Mouse (Mus musculus): ENCODE results near the gene Olfr1178. TPM values are rescaled to one million over a fixed set of nuclear protein-coding genes. Genes with fewer than 3 reads are reported as not detected.

Gene Olfr1178
- not detected in 2 replicates for polyA plus RNA-seq (2015; fragmentation: Nextera tagmentation; extraction: Ambion mirVana)

DNA sequence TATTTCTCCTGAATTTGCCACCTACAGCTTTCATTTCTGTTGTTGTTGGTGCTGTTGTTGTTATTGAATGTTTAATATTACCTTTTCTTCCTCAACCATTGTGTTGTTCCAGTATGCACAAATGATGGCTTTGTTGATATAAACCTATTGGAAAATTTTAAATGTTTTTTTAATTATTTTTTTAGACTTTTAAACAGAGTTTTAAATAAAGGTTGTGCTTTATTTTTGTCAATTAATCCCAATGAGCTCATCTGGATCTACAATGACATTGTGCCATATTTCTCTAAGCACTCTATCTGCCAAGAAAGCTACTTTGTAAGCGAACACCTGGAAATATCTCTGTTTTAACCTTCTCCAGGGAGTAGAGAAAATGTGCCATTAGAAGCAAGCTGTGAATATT, at the start of gene Olfr1178:
TSS of gene Olfr1178 (plus strand) at position 301 of the 400 bp plus-strand sequence.
- WGBS (ENCODE audit: insufficient replicate concordance): 47% methylated on average over 1 of the region's 1 CpGs

DNA sequence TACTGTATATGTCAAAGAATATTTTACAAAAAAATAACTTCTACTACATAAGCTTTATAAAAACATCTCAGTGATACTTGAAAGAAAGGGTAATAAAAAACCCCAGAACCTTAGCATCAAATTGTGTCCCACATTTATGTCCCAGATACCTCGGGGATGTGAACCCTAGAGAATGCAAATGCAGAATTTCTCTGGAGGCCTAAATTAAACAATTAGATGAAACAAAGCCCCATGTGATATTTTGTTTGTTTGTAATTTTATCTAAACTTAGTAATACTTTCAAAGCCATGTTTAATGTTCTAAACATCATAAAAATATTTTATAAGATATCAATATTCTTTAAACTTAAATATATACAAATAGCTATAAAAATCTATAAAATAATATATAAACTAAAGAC, 40.5 kb upstream of the Olfr1178 start, which contains the start of gene Olfr1177-ps:
TSS of gene Olfr1177-ps (minus strand) at position 101 of the 400 bp plus-strand sequence.
- Histone ChIP-seq H3K36me3 (replicated peaks) (no peaks in the 10 kb centered on the region), H3K9me3 (replicated peaks) (no peaks in the 10 kb centered on the region), H3K4me1 (replicated peaks) (no peaks in the 10 kb centered on the region), H3K27ac (replicated peaks) (no peak within 1 kb of the TSS), H3K27me3 (no peaks in the 10 kb centered on the region), H3K4me2 (no peak within 1 kb of the TSS), H3K4me3 (replicated peaks) (no peak within 1 kb of the TSS), H3K9ac (no peak within 1 kb of the TSS)
- WGBS (ENCODE audit: insufficient replicate concordance): 55% methylated on average over 1 of the region's 1 CpGs
- no peak for ATAC-seq (ENCODE audit: insufficient read depth)

More for the DNA sequence above, at the start of gene Olfr1178:
- Histone ChIP-seq H3K36me3 (replicated peaks) (no peaks in the 10 kb centered on the region), H3K9me3 (replicated peaks) (no peaks in the 10 kb centered on the region), H3K27ac (replicated peaks) (no peak within 1 kb of the TSS), H3K27me3 (no peaks in the 10 kb centered on the region), H3K4me3 (replicated peaks) (no peak within 1 kb of the TSS), H3K4me1 (replicated peaks) (no peaks in the 10 kb centered on the region), H3K4me2 (no peak within 1 kb of the TSS), H3K9ac (no peak within 1 kb of the TSS)
- no peak for ATAC-seq (ENCODE audit: insufficient read depth)

DNA sequence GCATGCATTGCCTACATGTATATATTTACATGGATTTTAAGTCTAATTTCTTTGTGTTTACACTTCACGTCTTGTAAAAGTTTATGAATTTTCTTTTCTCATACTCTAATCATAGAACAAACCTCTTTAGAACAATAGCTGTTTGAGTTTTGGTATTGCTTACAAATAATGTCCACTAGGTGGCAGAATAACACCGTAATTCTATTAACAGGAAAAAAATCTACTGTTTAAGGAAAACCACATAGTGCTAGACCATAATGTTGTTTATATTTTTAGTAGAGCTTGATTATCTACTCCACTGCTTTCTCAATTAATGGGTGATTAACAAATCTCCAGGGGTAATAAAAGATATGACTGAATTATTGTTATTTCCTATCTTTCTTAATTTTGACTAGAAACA, 30.6 kb upstream of the Olfr1178 start:
- Histone ChIP-seq H3K4me1 (replicated peaks) (no peaks in the 10 kb centered on the region), H3K36me3 (replicated peaks) (no peaks in the 10 kb centered on the region), H3K9ac (no peak overlapping the region), H3K9me3 (replicated peaks) (no peaks in the 10 kb centered on the region), H3K27me3 (no peaks in the 10 kb centered on the region), H3K27ac (replicated peaks) (no peak overlapping the region), H3K4me3 (replicated peaks) (no peak overlapping the region), H3K4me2 (no peak overlapping the region)
- ATAC-seq (ENCODE audit: insufficient read depth): no peak
- WGBS (ENCODE audit: insufficient replicate concordance): 1% methylated on average over 2 of the region's 2 CpGs

DNA sequence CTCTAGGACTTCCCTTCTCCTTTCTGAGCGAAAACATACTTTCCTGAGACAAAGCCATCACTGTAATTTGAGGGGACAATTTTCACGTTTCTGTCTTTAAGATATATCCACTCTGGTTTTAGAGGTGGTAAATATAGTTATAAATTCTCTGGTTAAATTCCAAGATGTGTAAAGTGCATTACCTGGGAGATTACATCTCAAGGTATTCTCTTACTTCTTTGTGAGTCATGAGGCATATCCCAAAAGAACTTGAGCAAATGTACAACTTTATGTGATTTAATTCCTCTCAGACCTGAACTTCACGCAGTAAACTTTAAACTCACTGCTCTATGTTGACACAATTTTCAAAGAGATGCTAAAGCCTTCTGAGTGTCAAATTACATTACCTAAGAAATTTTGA, 19.5 kb downstream of the Olfr1178 start, which contains the start of gene Olfr1179:
TSS of gene Olfr1179 (minus strand) at position 101 of the 400 bp plus-strand sequence.
- no peak within 1 kb of the TSS for H3K4me2 ChIP-seq
- no peak within 1 kb of the TSS for H3K27ac ChIP-seq (replicated peaks)
- H3K9ac ChIP-seq: no peak within 1 kb of the TSS
- H3K9me3 ChIP-seq (replicated peaks): no peaks in the 10 kb centered on the region
- no peaks in the 10 kb centered on the region for H3K4me1 ChIP-seq (replicated peaks)
- no peak within 1 kb of the TSS for H3K4me3 ChIP-seq (replicated peaks)
- no peak for ATAC-seq (ENCODE audit: insufficient read depth)
- no peaks in the 10 kb centered on the region for H3K27me3 ChIP-seq
- H3K36me3 ChIP-seq (replicated peaks): no peaks in the 10 kb centered on the region
- WGBS (ENCODE audit: insufficient replicate concordance): 59% methylated on average over 3 of the region's 3 CpGs

DNA sequence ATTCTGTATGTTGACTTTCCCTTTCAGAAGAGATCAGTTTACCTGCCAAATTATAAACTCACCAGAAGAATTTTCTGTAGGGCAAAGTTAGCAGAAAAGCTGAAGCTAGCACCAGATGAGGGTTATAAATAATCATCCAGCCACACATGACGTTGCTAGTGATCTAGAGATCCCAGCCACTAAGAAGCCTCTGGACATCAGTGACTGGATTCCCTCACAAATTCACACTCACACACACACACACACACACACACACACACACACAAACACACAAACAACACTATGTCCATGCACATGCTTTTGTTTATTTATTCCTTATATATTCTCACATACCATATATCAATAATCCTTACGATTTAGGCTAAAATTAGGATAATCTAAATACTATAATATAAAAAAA, 32.2 kb downstream of the Olfr1178 start, which contains the start of gene Olfr1180:
TSS of gene Olfr1180 (minus strand) at position 101 of the 400 bp plus-strand sequence.
- ATAC-seq (ENCODE audit: insufficient read depth): no peak
- Histone ChIP-seq H3K27ac (replicated peaks) (no peak within 1 kb of the TSS), H3K36me3 (replicated peaks) (no peaks in the 10 kb centered on the region), H3K4me2 (no peak within 1 kb of the TSS), H3K9ac (no peak within 1 kb of the TSS), H3K4me1 (replicated peaks) (no peaks in the 10 kb centered on the region), H3K9me3 (replicated peaks) (no peaks in the 10 kb centered on the region), H3K4me3 (replicated peaks) (no peak within 1 kb of the TSS), H3K27me3 (no peaks in the 10 kb centered on the region)
- 50% methylated on average over 2 of the region's 2 CpGs for WGBS (ENCODE audit: insufficient replicate concordance)

DNA sequence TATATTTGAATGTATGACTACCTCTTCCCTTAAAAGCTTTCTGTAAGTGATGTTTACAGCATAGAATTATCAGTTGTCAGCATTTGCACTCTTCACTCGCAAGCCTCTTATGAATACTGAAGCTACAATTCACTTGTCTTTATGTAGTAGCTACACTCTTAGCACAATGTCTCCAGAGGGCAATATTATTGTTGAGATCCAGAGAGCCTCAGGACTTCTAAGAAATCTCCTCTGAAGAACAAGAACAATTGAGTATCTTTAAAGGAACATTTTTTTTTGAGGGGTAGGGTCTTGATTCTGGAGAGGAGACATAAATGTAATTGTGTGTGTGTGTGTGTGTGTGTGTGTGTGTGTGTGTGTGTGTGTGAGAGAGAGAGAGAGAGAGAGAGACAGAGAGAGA, 39.2 kb downstream of the Olfr1178 start, which contains the start of gene Olfr1181:
TSS of gene Olfr1181 (minus strand) at position 101 of the 400 bp plus-strand sequence.
- 0 out of 2 replicates have a peak, but pooled peaks cover 2% of the 10 kb centered on the region for H3K9me3 ChIP-seq (replicated peaks)
- H3K4me2 ChIP-seq: no peak within 1 kb of the TSS
- ATAC-seq (ENCODE audit: insufficient read depth): no peak
- no peaks in the 10 kb centered on the region for H3K4me1 ChIP-seq (replicated peaks)
- no peaks in the 10 kb centered on the region for H3K36me3 ChIP-seq (replicated peaks)
- no peak within 1 kb of the TSS for H3K9ac ChIP-seq
- H3K27ac ChIP-seq (replicated peaks): no peak within 1 kb of the TSS
- H3K4me3 ChIP-seq (replicated peaks): no peak within 1 kb of the TSS
- 62% methylated on average over 1 of the region's 1 CpGs for WGBS (ENCODE audit: insufficient replicate concordance)
- H3K27me3 ChIP-seq: no peaks in the 10 kb centered on the region

DNA sequence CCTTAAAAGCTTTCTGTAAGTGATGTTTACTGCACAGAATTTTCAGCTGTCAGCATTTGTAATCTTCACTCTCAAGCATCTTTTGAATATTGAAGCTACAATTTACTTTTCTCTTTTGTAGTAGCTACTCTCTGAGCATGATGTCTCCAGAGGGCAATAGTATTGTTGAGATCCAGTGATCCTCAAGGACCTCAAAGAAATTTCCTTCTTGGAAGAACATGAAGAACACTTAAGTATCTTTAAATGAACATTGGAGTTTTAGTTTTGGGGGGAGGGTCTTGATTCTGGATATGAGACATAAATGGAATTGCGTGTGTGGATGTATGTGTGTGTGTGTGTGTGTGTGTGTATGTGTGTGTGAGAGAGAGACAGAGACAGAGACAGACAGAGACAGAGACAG, 62.2 kb downstream of the Olfr1178 start, which contains the start of gene Gm13757:
TSS of gene Gm13757 (minus strand) at position 101 of the 400 bp plus-strand sequence.
- Histone ChIP-seq H3K9me3 (replicated peaks) (no peaks in the 10 kb centered on the region), H3K27me3 (no peaks in the 10 kb centered on the region), H3K4me1 (replicated peaks) (no peaks in the 10 kb centered on the region), H3K4me2 (no peak within 1 kb of the TSS), H3K36me3 (replicated peaks) (no peaks in the 10 kb centered on the region), H3K9ac (no peak within 1 kb of the TSS), H3K27ac (replicated peaks) (no peak within 1 kb of the TSS), H3K4me3 (replicated peaks) (no peak within 1 kb of the TSS)
- no peak for ATAC-seq (ENCODE audit: insufficient read depth)
- WGBS (ENCODE audit: insufficient replicate concordance): 65% methylated on average over 1 of the region's 1 CpGs

Other genes starting within 250 kb of the Olfr1178 start
- not detected in 2 replicates for gene Olfr1167, start 231.9 kb upstream of the Olfr1178 start, polyA plus RNA-seq (2015; fragmentation: Nextera tagmentation; extraction: Ambion mirVana)
- not detected in 2 replicates for gene Olfr1168, start 205.2 kb upstream of the Olfr1178 start, polyA plus RNA-seq (2015; fragmentation: Nextera tagmentation; extraction: Ambion mirVana)
- not detected in 2 replicates for gene Olfr1170, start 158.7 kb upstream of the Olfr1178 start, polyA plus RNA-seq (2015; fragmentation: Nextera tagmentation; extraction: Ambion mirVana)
- gene Olfr1173, start 107.2 kb upstream of the Olfr1178 start, polyA plus RNA-seq (2015; fragmentation: Nextera tagmentation; extraction: Ambion mirVana): not detected in 2 replicates
- gene Olfr1174-ps, start 71.9 kb upstream of the Olfr1178 start, polyA plus RNA-seq (2015; fragmentation: Nextera tagmentation; extraction: Ambion mirVana): not detected in 2 replicates
- not detected in 2 replicates for gene Olfr1175-ps, start 59.8 kb upstream of the Olfr1178 start, polyA plus RNA-seq (2015; fragmentation: Nextera tagmentation; extraction: Ambion mirVana)
- not detected in 2 replicates for gene Olfr1176, start 50.3 kb upstream of the Olfr1178 start, polyA plus RNA-seq (2015; fragmentation: Nextera tagmentation; extraction: Ambion mirVana)
- not detected in 2 replicates for gene Olfr1177-ps, start 40.6 kb upstream of the Olfr1178 start, polyA plus RNA-seq (2015; fragmentation: Nextera tagmentation; extraction: Ambion mirVana)
- not detected in 2 replicates for gene Olfr1179, start 19.4 kb downstream of the Olfr1178 start, polyA plus RNA-seq (2015; fragmentation: Nextera tagmentation; extraction: Ambion mirVana)
- not detected in 2 replicates for gene Olfr1180, start 32.1 kb downstream of the Olfr1178 start, polyA plus RNA-seq (2015; fragmentation: Nextera tagmentation; extraction: Ambion mirVana)
- gene Olfr1181, start 39.1 kb downstream of the Olfr1178 start, polyA plus RNA-seq (2015; fragmentation: Nextera tagmentation; extraction: Ambion mirVana): not detected in 2 replicates
- gene Gm13757, start 62.1 kb downstream of the Olfr1178 start, polyA plus RNA-seq (2015; fragmentation: Nextera tagmentation; extraction: Ambion mirVana): not detected in 2 replicates
- gene Olfr1183, start 67.8 kb downstream of the Olfr1178 start, polyA plus RNA-seq (2015; fragmentation: Nextera tagmentation; extraction: Ambion mirVana): not detected in 2 replicates
- gene Olfr1184, start 96.5 kb downstream of the Olfr1178 start, polyA plus RNA-seq (2015; fragmentation: Nextera tagmentation; extraction: Ambion mirVana): not detected in 2 replicates
- gene Olfr1185-ps1, start 106.3 kb downstream of the Olfr1178 start, polyA plus RNA-seq (2015; fragmentation: Nextera tagmentation; extraction: Ambion mirVana): not detected in 2 replicates
- not detected in 2 replicates for gene Olfr1186, start 131.5 kb downstream of the Olfr1178 start, polyA plus RNA-seq (2015; fragmentation: Nextera tagmentation; extraction: Ambion mirVana)
- gene Olfr1188, start 169.9 kb downstream of the Olfr1178 start, polyA plus RNA-seq (2015; fragmentation: Nextera tagmentation; extraction: Ambion mirVana): not detected in 2 replicates
- gene Olfr1189, start 199.4 kb downstream of the Olfr1178 start, polyA plus RNA-seq (2015; fragmentation: Nextera tagmentation; extraction: Ambion mirVana): not detected in 2 replicates

Data from liver, embryonic 15.5 days (tissue).